Mouse (Mus musculus): ENCODE results near the gene Magea1. TPM values are rescaled to one million over a fixed set of nuclear protein-coding genes. Genes with fewer than 3 reads are reported as not detected.
"Not testable (repeated sequence)": the region's sequence is repeated elsewhere in the genome, so short reads cannot be mapped to it uniquely, and the experiment has no call there.

Gene Magea1
- polyA plus RNA-seq (2016; fragmentation: Nextera tagmentation; extraction: Ambion mirVana) = not detected in 2 replicates

GRCm38 (mm10) chrX:155089693-155090092 is at the start of gene Magea1:
Magea1 (minus strand) TSS chrX:155089793.
- ATAC-seq (ENCODE audit: low FRiP score); H3K4me3 ChIP-seq; H3K36me3 ChIP-seq; H3K9ac ChIP-seq; H3K9me3 ChIP-seq (replicated peaks); H3K27me3 ChIP-seq; H3K4me1 ChIP-seq; H3K4me2 ChIP-seq (replicated peaks); H3K27ac ChIP-seq: not testable (repeated sequence)
- no CpG with 5 or more reads among the region's 2 CpGs for WGBS

- H3K4me3 ChIP-seq; H3K4me2 ChIP-seq (replicated peaks); H3K9ac ChIP-seq; ATAC-seq (ENCODE audit: low FRiP score); H3K27ac ChIP-seq; H3K36me3 ChIP-seq; H3K4me1 ChIP-seq; H3K27me3 ChIP-seq; H3K9me3 ChIP-seq (replicated peaks): not testable (repeated sequence)
- WGBS = 76% methylated on average over 3 of the region's 3 CpGs
These were observed 38.7 kb upstream of the Magea1 start, which contains the start of gene Cldn34b2 for GRCm38 (mm10) chrX:155128312-155128711. Cldn34b2 (minus strand) TSS chrX:155128412.

- H3K4me2 ChIP-seq (replicated peaks) = no peak overlapping the region
- H3K27me3 ChIP-seq = no peaks in the 10 kb centered on the region
- no peak overlapping the region for H3K27ac ChIP-seq
- no peak overlapping the region for H3K9ac ChIP-seq
- H3K9me3 ChIP-seq (replicated peaks) = no peaks in the 10 kb centered on the region
- no peaks in the 10 kb centered on the region for H3K36me3 ChIP-seq
- H3K4me3 ChIP-seq = no peak overlapping the region
- H3K4me1 ChIP-seq = no peaks in the 10 kb centered on the region
- ATAC-seq (ENCODE audit: low FRiP score) = no peak
These were observed 8.4 kb upstream of the Magea1 start for GRCm38 (mm10) chrX:155098024-155098423.

DNA sequence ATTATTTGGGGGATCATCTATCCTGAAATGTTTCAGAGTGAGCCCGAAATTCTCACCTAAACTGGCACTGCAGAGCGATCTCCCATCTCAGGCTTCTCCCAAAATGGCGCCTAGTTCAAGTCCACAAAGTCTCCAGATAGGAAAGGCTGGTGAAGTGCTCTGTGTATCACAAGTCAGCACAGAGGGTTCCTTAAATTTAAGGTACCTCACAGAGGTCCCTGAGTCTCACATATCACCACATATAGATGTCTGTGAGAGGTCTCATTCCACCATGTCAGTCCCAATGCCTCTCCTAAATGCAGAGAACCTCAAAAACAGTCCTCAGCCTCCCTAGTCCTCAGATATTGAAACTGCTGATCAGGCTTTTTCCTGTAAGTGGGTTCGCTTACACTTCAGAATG is 4.0 kb upstream of the Magea1 start, which contains the start of gene Magea2:
Magea2 (minus strand) TSS at position 101 of the 400 bp plus-strand sequence.
- H3K9ac ChIP-seq; H3K27ac ChIP-seq; ATAC-seq (ENCODE audit: low FRiP score); H3K4me2 ChIP-seq (replicated peaks); H3K4me3 ChIP-seq; H3K27me3 ChIP-seq; H3K4me1 ChIP-seq; H3K9me3 ChIP-seq (replicated peaks); H3K36me3 ChIP-seq: not testable (repeated sequence)
- 82% methylated on average over 4 of the region's 4 CpGs for WGBS

GRCm38 (mm10) chrX:155063045-155063444 is 26.5 kb downstream of the Magea1 start, which contains the start of gene Magea5:
Magea5 (minus strand) TSS chrX:155063145.
- not testable (repeated sequence) for H3K4me1 ChIP-seq; H3K4me2 ChIP-seq (replicated peaks); H3K9ac ChIP-seq; H3K27ac ChIP-seq; H3K9me3 ChIP-seq (replicated peaks); H3K4me3 ChIP-seq; ATAC-seq (ENCODE audit: low FRiP score); H3K36me3 ChIP-seq; H3K27me3 ChIP-seq
- WGBS = 85% methylated on average over 16 of the region's 16 CpGs

Other genes with a start within 250 kb of the Magea1 start
- gene Cldn34b1, start 199.5 kb downstream of the Magea1 start, polyA plus RNA-seq (2016; fragmentation: Nextera tagmentation; extraction: Ambion mirVana) = not detected in 2 replicates
- gene Magea6, start 153.8 kb downstream of the Magea1 start, polyA plus RNA-seq (2016; fragmentation: Nextera tagmentation; extraction: Ambion mirVana) = not detected in 2 replicates
- not detected in 2 replicates for gene Magea3, start 140.3 kb downstream of the Magea1 start, polyA plus RNA-seq (2016; fragmentation: Nextera tagmentation; extraction: Ambion mirVana)
- gene Magea8, start 93.9 kb downstream of the Magea1 start, polyA plus RNA-seq (2016; fragmentation: Nextera tagmentation; extraction: Ambion mirVana) = not detected in 2 replicates
- not detected in 2 replicates for gene Magea5, start 26.6 kb downstream of the Magea1 start, polyA plus RNA-seq (2016; fragmentation: Nextera tagmentation; extraction: Ambion mirVana)
- not detected in 2 replicates for gene Magea2, start 3.9 kb upstream of the Magea1 start, polyA plus RNA-seq (2016; fragmentation: Nextera tagmentation; extraction: Ambion mirVana)
- gene Cldn34b2, start 38.6 kb upstream of the Magea1 start, polyA plus RNA-seq (2016; fragmentation: Nextera tagmentation; extraction: Ambion mirVana) = not detected in 2 replicates
- 72.1 and 78.5 TPM in 2 replicates for gene Sat1, start 126.7 kb upstream of the Magea1 start, polyA plus RNA-seq (2016; fragmentation: Nextera tagmentation; extraction: Ambion mirVana)
- 31.2 and 34.7 TPM in 2 replicates for gene Acot9, start 172.7 kb upstream of the Magea1 start, polyA plus RNA-seq (2016; fragmentation: Nextera tagmentation; extraction: Ambion mirVana)